Mouse (Mus musculus): ENCODE measurements around the gene Fars2.

Gene Fars2

DNA sequence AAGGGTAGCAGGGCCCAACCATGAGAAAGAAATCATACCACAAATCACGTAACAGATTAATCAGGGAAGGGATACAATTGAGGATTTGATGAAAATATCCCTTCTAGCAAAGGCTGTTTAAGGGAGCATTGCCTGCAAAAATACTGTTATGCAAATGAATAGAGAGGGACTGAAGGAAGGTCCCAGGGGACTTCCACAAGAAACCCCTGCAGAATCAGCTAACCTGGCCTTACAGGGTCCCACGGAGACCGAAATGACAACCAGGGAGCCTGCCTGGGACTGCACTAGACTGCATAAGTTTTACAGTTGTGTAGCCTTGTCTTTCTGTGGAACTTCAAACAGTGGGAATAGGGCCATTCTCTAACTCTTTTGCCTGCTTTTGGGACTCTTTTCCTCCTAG is 98.8 kb downstream of the Fars2 start:
- no peak for DNase-seq (ENCODE audit: extremely low spot score, low read depth, low spot score)

DNA sequence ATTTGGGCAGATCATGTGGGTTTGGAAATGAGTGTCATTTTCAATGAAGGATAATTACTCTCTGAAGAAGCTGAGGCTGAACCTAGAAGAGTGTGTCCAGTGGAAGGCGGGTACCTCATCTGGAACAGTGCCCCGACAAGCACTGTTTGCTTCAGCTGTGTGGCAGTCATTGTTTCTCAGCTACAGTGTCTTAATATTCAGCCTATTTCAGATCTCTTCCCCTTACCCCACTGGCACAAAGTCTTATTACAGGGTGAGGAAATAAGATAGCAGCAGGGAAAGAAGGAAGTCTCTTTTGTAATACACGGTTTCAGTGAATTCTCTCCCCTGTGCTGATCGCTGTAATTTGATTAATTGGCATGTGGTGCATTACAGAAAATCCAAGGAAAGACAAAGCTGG is 101.1 kb downstream of the Fars2 start:
- DNase-seq (ENCODE audit: extremely low spot score, low read depth, low spot score), result no peak

DNA sequence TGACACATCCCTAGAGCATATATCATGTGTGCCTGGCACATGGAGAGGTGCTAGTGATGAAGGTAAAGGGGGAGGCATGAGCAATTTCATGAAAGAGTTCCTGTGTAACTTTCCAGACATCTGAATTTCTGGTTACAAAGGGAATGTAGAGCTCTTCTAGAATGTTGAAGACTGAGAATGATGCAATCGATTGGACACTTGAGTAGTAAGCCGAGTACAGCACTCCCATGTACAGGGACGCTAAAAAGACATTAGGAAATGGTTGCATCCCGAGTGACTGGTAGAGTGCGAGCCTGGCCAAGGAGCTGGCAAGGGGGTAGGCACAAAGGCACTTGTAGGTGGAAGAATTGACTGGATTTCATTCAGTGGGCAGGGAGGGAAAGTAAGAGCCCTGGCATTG is 102.3 kb downstream of the Fars2 start:
- DNase-seq (ENCODE audit: extremely low spot score, low read depth, low spot score), result no peak

DNA sequence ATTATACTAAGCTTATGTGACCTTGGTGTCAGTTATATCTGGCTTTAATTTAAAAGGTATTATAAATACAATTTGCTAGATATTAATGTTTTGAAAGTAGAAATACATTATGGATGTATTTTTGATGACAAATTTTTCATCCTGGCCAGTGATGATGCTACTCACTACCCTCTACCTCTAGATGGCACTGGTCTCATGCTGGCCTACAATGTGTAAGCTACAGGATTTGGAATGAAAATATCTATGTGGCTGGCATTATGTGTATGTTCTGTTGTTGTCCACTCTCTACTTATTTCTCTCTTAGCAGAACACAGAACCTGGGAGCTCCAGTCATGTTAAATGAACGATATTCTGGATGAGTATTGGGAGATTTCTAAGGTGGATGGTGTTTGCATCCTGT is 104.7 kb downstream of the Fars2 start:
- no peak for DNase-seq (ENCODE audit: extremely low spot score, low read depth, low spot score)

DNA sequence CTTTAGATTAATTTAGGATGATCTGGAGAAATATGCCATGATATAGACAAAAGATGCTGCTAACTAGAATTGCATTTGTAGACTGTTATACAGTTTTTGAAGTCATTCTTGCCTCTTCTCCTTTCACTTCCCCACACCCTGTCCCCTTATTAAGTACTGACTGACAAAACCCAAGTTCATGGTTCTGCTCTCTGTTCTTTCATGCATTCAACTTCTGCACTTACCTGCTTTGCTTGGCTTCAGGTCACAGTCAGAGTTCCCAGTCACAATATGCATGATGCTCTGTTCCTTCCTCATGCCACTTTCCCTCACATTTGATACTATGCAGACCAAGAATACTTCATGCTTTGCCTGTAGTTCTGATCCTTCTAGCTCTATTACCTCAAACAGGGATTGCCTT is 105.5 kb downstream of the Fars2 start:
- no peak for DNase-seq (ENCODE audit: extremely low spot score, low read depth, low spot score)

DNA sequence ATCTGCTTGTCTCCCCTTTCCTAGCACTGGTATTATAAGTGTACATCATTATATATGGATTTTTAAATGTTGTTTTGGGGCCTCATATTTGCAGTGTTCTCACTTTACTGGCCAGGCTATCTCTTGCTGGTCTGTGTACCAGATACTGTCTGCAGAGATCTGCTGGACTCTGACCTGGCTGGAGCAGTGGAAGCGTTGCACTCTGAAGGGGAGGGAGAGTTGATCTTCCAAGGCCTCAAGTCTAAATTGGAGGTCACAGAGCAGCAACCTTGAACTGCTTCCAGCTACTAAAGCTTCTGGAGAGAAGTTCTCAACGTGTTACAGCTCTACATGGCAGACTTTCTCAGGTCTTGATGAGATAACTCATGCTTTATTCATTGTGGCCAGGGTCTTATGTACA is 107.2 kb downstream of the Fars2 start:
- no peak for DNase-seq (ENCODE audit: extremely low spot score, low read depth, low spot score)

DNA sequence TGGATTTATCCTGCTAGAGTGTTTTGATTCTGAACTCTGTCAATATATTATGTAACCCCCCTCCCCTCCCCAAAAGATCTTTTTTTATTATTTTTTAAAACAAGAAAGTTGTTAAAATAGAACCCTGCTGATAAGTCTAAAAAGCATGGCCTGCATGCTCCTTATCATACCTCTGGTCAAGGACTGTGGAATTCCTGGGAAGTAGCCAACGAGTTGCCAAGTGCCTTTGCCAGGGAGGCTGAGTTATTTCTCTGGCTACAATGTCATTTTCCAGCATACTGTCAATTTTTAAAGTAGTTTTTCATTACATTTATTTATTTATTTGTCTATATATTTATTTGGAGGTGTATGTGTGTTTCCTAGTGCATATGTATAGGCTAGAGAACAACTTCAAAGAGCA is 125.0 kb downstream of the Fars2 start:
- no peak for DNase-seq (ENCODE audit: extremely low spot score, low read depth, low spot score)

DNA sequence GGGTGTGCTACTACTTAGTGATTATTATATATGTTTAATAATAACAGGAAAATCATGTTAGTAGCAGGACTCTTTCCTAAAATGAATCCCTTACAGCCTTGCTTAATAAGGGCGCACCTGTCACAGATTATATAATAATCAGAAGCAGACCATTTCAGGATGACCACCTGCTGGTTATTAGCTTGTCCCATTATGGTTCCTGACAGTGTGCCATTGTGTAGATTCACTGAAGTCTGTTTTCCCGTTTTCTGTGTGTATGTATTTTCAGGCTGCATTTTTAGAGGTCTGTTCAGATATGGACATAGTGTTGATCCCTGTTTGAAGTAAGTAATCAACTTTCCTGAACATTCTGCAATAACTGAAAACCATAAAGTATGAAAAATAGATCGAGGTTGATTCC is 136.7 kb downstream of the Fars2 start:
- peak; percentile 8 for DNase-seq (ENCODE audit: extremely low spot score, low read depth, low spot score)

DNA sequence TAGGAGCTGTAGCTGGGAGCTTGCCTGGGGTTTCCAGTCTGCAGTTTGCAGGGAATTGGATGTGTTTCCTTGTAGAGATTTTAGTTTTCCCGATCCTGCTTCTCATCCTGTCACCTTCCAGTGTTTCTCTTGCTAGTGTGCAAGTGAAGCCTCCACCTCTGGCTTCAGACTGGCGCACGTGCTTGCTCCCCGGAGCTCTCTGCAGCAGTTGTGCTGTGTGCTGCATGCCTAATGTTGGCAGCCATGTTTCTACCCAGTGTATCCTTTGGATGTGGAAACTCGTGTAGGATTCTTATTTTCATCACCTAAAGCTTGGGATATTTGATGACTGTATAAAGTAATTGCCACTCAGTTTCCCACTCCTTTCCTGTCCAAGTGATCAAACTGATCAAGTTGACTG is 140.0 kb downstream of the Fars2 start:
- no peak for DNase-seq (ENCODE audit: extremely low spot score, low read depth, low spot score)

DNA sequence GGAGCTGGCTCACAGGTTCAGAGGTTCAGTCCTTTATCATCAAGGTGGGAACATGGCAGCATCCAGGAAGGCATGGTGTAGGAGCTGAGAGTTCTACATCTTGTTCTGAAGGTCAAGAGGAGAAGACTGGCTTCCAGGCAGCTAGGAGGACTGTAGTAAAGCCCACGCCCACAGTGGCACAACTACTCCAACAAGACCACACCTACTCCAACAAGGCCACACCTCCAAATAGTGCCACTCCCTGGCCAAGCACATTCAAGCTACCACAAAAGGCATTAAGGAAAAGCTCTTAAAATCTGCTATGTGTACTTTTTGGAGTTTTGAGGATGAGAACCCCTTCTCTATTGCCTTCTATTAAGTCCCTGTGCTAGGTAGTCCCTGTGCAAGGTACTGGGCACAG is 142.5 kb downstream of the Fars2 start:
- DNase-seq (ENCODE audit: extremely low spot score, low read depth, low spot score), result no peak

DNA sequence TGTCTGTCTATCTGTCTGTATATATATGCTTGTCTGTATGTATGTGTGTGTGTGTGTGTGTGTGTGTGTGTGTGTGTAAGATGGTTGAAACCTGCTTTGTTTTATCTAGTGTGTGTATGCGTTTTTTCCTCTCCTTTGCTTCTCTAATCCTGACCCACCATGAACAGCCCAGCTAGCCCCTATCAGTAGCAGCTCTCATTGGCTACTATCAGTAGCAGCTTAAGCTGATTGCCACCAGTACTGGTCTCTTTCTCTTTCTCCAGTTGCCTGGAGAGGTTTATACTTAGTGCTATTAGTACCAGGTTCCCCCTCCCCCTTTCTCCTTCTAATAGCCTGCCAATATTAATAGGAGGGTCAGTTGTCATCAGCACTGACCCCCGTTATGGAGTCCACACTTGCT is 144.1 kb downstream of the Fars2 start:
- no peak for DNase-seq (ENCODE audit: extremely low spot score, low read depth, low spot score)

DNA sequence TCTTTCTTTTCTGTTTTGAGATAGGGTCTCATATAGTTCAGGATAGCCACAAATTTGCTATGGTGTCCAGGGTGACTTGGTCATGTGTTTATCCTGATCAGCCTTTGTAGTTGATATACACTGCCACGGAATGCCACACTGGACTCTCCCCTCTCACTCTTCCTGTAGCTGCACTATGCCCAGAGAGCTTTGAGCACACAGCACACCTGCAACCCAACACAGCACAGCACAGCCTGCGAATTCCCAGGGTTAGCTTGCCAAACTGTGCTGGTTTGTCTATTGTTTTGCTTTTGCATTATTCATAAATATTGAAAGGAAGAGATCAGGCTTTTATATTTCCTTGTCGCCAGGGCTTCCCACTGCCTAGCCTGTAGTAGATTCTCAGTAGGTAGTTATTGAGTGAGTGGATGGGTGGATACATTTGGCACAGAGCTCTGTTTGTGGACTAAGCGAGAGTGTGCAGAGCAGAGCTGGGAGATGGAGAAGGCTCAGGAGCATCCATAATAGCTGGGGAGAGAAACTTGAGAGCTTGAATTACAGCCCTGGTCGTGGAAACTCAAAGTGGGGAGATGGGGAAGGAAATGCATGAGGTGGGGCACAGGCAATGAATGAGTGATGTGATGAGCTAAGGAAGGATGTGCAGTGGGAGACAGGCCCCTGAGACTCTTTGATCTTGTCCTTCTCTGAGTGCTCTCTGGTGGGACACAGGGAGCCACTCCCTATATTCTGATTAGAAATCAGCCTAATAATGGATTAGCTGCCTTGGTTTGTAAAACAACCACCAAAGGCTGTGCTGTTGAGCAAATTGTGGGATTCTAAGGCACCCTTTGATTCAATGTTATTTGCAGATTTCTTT is 146.3 kb downstream of the Fars2 start:
- DNase-seq (ENCODE audit: extremely low spot score, low read depth, low spot score), result no peak

DNA sequence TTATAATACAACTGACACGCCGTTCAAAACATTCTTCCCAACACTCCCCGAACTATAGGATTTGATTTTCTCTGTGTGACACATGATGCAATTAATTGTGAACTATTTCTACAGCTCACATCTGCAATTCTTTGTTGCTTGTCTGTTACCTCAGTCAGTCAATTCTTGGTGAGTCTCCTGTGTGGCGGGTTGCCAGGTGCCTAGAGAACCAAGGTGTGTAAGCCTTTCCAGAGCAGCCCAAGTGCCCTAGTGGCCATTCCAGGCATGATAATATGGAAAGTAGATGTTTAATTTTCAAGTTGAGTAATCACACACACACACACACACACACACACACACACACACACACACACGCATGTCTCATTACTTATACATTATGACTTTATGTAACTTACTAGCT is 147.2 kb downstream of the Fars2 start:
- DNase-seq (ENCODE audit: extremely low spot score, low read depth, low spot score), result no peak

DNA sequence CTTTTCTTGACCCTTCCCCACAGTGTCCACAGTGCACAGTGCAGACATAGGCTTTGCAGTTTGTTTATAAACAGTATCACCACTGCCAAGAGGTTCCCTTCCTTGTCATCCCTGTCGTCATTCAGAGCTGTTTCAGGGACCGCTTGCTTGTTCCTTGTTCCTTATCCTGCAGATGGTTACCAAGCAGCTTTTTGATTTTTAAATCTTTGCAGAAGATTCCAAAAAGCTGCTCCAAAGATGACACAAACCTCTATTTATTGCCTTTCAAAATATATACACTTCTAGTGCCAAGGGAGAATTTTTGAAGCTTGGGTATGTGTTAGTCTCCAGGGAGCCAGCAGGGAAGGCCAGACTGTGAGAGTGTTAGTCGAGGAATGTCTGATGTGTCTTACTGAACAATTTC is 148.1 kb downstream of the Fars2 start:
- DNase-seq (ENCODE audit: extremely low spot score, low read depth, low spot score), result no peak

DNA sequence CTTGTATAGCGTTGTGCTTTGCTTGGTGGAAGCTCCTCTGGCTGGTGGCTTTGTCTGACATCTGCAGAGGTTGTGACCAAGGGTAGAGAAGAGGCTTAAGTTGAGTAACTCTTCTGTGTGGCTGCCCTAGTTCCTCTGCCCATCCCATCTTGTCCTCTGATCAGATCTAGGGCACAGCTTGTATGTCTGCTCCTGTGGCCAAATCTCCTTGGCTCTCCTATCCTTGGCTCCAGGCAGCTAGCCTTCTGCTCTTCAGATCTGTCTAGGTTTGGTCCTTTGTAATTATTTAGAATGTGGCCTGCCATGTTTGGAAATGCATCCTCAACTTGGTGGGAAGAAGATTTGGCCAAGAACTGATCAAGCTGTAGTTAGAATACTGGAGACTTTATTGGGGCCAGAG is 150.2 kb downstream of the Fars2 start:
- no peak for DNase-seq (ENCODE audit: extremely low spot score, low read depth, low spot score)

DNA sequence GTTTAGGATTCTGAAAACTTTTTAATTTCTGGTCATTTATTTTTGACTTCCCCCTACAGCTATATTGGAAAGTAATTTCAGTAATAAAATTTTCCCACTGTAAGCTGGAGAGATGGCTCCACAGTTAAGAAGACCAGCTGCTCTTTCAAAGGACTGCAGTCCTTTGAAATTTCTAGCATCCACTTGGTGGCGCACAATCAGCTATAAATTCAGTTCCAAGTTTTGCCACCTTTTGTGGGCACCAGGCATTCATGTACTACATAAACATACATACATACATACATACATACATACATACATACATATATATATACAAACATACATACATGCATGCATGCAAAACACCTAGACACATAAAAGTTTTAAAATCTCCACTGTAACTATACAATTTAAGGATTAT is 153.7 kb downstream of the Fars2 start:
- DNase-seq (ENCODE audit: extremely low spot score, low read depth, low spot score), result no peak

DNA sequence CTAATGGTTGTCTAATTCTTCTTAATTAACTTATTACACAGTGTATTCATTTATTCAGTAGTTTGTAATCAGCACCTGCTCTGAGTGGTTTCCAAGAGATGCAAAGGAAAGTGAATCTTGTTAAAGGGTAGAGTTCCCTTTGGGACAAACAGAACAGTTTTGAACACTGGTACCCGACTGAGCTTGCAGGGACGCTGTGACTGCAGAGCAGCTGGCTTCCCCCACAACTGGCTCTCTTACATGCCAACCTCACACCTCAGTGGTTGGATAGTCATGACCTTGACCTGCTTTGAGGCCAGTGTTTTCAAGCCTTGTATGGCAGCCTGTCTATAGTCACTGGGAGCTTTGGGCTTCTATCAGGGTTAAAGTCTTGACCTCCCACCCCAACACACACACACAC is 156.3 kb downstream of the Fars2 start:
- no peak for DNase-seq (ENCODE audit: extremely low spot score, low read depth, low spot score)

DNA sequence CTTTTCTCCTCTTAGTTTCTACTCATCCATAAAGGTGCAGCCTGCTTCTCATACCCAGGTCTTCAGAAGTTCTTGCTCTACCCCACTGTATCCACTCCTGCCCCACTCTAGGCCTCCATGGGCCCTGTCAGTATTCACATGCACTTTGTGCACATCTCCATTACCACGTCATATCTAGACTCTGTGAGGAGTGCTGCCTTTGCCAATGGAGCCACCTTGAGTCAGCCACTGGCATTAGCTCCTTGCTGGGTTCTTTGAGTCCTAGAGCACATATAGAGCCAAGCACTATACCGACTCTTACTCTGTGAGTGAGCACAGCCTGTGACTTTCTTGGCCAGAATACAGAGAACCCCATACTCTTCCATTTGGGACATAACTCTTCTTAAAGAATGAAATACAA is 159.0 kb downstream of the Fars2 start:
- DNase-seq (ENCODE audit: extremely low spot score, low read depth, low spot score), result no peak

DNA sequence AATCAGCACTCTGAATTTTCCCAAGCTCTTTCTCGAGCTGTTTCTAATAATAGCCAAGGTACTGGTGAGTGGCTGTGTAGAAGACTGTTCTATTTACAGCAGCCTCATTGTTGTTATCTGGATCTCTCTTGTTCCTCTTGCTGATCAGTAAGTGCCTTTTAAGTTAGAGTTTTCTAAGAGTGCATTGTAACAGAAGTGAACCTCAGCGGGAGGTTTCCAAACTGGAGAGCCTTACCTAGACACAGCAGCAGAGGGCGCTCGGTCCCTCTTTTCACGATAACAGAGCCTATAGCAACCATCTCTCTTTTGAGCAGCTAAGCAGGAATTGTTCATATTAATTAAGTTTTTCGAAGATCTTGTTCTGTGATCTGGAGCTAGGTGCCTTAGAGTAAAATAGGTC is 164.8 kb downstream of the Fars2 start:
- DNase-seq (ENCODE audit: extremely low spot score, low read depth, low spot score), result peak; percentile 46

DNA sequence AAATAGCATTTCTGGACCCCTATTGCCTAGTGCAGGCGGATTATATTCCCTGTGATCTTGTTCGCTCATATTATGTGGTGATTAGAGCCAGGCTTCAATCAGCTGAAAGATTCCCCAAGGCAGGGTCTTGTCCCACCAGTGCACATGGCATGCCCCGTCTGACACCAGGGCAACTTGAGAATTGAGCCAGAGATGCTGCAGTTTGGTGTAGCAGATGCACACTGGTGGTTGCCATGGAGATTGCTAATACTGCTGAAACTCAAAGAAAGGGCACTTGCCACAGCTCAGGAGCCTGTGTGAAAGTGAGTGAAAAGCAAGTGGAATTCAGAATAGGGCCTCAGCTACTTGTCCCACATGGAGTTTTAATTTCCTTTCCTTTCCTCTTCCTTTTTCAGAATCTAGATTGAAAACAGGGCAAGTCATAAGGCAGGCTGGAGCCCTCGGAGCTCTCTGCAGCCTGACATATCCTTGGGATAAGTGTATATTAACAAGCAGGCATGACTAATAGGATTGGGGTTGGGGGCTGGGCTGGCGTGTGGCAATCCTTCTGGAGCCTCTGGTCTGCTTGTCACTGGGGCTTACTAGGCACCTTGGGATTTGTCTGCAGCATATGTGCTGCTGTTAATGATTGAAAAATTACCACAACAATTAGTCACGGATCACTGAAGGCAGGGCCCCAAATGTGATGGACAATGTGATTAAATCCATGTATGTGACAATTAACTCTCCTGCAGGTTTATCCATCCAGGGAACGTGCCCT is 165.8 kb downstream of the Fars2 start:
- no peak for DNase-seq (ENCODE audit: extremely low spot score, low read depth, low spot score)

DNA sequence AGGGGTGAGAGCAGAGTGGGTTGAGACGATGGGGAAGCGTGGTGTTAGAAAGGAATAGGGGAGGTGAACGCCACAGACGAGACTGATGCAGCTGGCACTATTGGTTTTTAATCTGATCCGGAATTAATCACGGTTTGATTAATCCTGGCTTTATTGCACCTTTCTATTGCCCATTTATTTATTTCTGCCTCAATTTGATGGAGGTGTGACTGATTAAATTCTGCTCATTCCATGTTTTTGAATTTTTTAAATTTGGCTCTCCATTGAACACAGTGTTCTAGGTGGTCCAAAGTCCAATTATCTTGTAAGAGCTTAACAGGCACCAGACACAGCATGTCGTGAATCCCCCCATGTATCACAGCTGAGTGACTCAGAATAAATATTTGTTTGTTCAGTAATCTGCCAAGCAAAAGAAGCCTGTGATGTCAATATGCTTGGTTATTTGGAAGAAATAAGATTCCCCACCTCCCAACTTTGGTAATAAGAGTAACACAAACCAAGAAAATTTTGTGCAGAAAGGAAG is 166.4 kb downstream of the Fars2 start:
- DNase-seq (ENCODE audit: extremely low spot score, low read depth, low spot score), result no peak

DNA sequence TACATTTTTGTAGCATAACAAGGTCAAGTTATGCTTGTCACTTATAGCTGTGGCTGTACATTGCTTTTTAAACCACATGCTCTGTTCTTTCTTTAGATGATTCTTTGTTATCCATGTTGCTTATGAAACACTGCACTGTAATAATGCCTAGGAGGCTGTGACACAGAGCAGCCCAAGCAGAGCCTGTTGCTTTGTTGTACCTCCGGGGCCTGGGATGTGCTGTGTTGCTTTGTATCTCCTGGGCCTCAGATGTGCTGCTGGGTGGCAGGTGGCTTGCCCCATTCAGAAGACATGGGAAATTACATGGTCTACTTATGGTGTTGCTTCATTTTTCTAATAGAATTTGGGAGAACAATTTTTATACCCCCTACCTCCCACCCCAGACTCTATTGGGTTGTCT is 166.9 kb downstream of the Fars2 start:
- no peak for DNase-seq (ENCODE audit: extremely low spot score, low read depth, low spot score)

Measured in hindlimb bud, embryonic 11.5 days (tissue).